Mouse (Mus musculus): ENCODE measurements around the gene Hist1h3f. TPM values are rescaled to one million over a fixed set of nuclear protein-coding genes. Genes with fewer than 3 reads are reported as not detected.
A peak's percentile ranks its signal among the peaks of the same experiment; 100 is the strongest.
"Not testable (repeated sequence)": the region's sequence is repeated elsewhere in the genome, so short reads cannot be mapped to it uniquely, and the experiment has no call there.

Hist1h3f gene
- total and polyA plus RNA-seq, 2 experiments from 2014 or later: 0.45 to 441 TPM

GRCm38 (mm10) chr13:23544787-23545120 is 902 bp downstream of the Hist1h3f start:
- not testable (repeated sequence) for H3K36me3 ChIP-seq (replicated peaks; ENCODE audit: control insufficient read depth, insufficient read depth, low read length); H3K9me3 ChIP-seq (replicated peaks; ENCODE audit: control insufficient read depth, low read length); H3K27me3 ChIP-seq (ENCODE audit: control insufficient read depth, insufficient read depth, low read length); DNase-seq (ENCODE audit: low spot score); H3K4me1 ChIP-seq (ENCODE audit: control insufficient read depth, insufficient read depth); ATAC-seq (ENCODE audit: insufficient read depth, low read depth)
- peak overlapping the region; percentile 59; the same call in 1 of the 2 replicates for H3K9ac ChIP-seq (replicated peaks; ENCODE audit: low read depth, low read length)
- 0% methylated on average over 10 of the region's 14 CpGs for WGBS
- peak overlapping the region; percentile 81 for H3K4me2 ChIP-seq (ENCODE audit: low read depth, low read length)
- H3K4me3 ChIP-seq (ENCODE audit: low read depth, low read length): peak overlapping the region; percentile 57
- H3K27ac ChIP-seq (ENCODE audit: low read depth): peak overlapping the region; percentile 95

DNA sequence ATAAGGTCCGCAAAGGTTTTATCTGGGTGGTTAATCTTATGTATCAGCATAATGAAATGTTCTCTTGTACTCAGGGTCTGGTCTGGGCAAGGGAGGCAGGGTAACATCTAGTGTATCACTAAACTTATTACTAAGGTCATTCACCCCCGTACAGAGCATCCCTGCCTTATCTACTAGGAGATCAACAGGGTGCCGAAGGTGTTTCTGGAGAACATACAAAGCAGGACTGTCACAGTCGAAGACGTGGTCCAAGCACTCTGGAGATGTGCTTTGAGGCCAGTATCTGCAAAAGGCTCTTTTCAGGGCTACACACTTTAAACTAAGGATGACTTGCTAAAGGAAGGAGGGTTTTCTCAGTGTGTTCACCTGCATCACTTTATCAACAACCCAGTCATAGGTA is 2.8 kb downstream of the Hist1h3f start:
- Histone ChIP-seq H3K4me3 (ENCODE audit: low read depth, low read length) (no peak overlapping the region), H3K9me3 (replicated peaks; ENCODE audit: control insufficient read depth, low read length) (no peaks in the 10 kb centered on the region), H3K9ac (replicated peaks; ENCODE audit: low read depth, low read length) (no peak overlapping the region), H3K36me3 (replicated peaks; ENCODE audit: control insufficient read depth, insufficient read depth, low read length) (no peaks in the 10 kb centered on the region), H3K4me2 (ENCODE audit: low read depth, low read length) (no peak overlapping the region), H3K27me3 (ENCODE audit: control insufficient read depth, insufficient read depth, low read length) (no peaks in the 10 kb centered on the region), H3K4me1 (ENCODE audit: control insufficient read depth, insufficient read depth) (no peaks in the 10 kb centered on the region; the same call in 1 of the 2 replicates), H3K27ac (ENCODE audit: low read depth) (no peak overlapping the region)
- TF ChIP-seq CTCF (IDR thresholded peaks at IDR 0.05; ENCODE audit: low read depth) (no peak), EP300 (IDR thresholded peaks at IDR 0.05; ENCODE audit: low read depth) (no peak)
- WGBS: 65% methylated on average over 5 of the region's 5 CpGs
- no peak for ATAC-seq (ENCODE audit: insufficient read depth, low read depth)
- DNase-seq (ENCODE audit: low spot score): no peak

DNA sequence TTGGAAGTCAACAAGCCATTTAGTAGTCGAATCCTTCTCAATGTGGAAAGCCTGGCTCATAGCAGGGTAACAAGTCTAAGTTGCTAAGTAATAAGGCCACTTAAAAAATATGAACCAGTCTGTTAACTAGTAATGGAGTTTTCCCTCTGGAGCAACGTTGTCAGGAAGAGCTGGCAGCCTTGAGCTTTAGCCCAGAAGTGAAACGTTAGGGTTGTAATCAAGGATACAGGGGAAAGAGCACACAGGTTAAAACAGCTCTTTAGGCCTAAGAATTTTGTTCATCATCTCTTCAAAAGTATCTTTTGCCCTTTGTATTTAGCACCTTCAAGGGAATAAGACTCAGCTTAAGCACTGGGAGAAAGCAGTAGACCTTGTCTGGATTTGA is 6.9 kb downstream of the Hist1h3f start:
- Histone ChIP-seq H3K4me1 (ENCODE audit: control insufficient read depth, insufficient read depth) (peaks cover 5% of the 10 kb centered on the region; the same call in 1 of the 2 replicates), H3K9ac (replicated peaks; ENCODE audit: low read depth, low read length) (peak overlapping the region; percentile 50), H3K4me2 (ENCODE audit: low read depth, low read length) (peak overlapping the region; percentile 59), H3K27me3 (ENCODE audit: control insufficient read depth, insufficient read depth, low read length) (no peaks in the 10 kb centered on the region), H3K36me3 (replicated peaks; ENCODE audit: control insufficient read depth, insufficient read depth, low read length) (no peaks in the 10 kb centered on the region), H3K9me3 (replicated peaks; ENCODE audit: control insufficient read depth, low read length) (no peaks in the 10 kb centered on the region), H3K27ac (ENCODE audit: low read depth) (peak overlapping the region; percentile 85), H3K4me3 (ENCODE audit: low read depth, low read length) (peak overlapping the region; percentile 47)
- TF ChIP-seq EP300 (IDR thresholded peaks at IDR 0.05; ENCODE audit: low read depth): no peak
- no peak for TF ChIP-seq CTCF (IDR thresholded peaks at IDR 0.05; ENCODE audit: low read depth)
- DNase-seq (ENCODE audit: low spot score) (no peak), ATAC-seq (ENCODE audit: insufficient read depth, low read depth) (no peak)
- 9% methylated on average over 3 of the region's 3 CpGs for WGBS

- H3K4me1 ChIP-seq (ENCODE audit: control insufficient read depth, insufficient read depth); H3K36me3 ChIP-seq (replicated peaks; ENCODE audit: control insufficient read depth, insufficient read depth, low read length); H3K27me3 ChIP-seq (ENCODE audit: control insufficient read depth, insufficient read depth, low read length); H3K9me3 ChIP-seq (replicated peaks; ENCODE audit: control insufficient read depth, low read length): not testable (repeated sequence)
- Histone ChIP-seq H3K27ac (ENCODE audit: low read depth) (peak within 1 kb of the TSS; percentile 85), H3K9ac (replicated peaks; ENCODE audit: low read depth, low read length) (peak within 1 kb of the TSS; percentile 50), H3K4me3 (ENCODE audit: low read depth, low read length) (peak within 1 kb of the TSS; percentile 47), H3K4me2 (ENCODE audit: low read depth, low read length) (peak within 1 kb of the TSS; percentile 59)
- DNase-seq (ENCODE audit: low spot score) (peak; percentile 95), ATAC-seq (ENCODE audit: insufficient read depth, low read depth) (peak; percentile 71)
- under 1% methylated on average over 44 of the region's 47 CpGs for WGBS
- peak; percentile 81; the same call in 1 of the 2 replicates for TF ChIP-seq EP300 (IDR thresholded peaks at IDR 0.05; ENCODE audit: low read depth)
- TF ChIP-seq CTCF (IDR thresholded peaks at IDR 0.05; ENCODE audit: low read depth): peak; percentile 58
Observed at GRCm38 (mm10) chr13:23551146-23551834, 7.4 kb downstream of the Hist1h3f start, which contains the start of gene Hist1h4f. TSS of gene Hist1h4f (minus strand) at chr13:23551648.

- H3K4me3 ChIP-seq (ENCODE audit: low read depth, low read length): peak overlapping the region; percentile 47
- no peak for ATAC-seq (ENCODE audit: insufficient read depth, low read depth)
- peaks cover 5% of the 10 kb centered on the region; the same call in 1 of the 2 replicates for H3K4me1 ChIP-seq (ENCODE audit: control insufficient read depth, insufficient read depth)
- H3K9ac ChIP-seq (replicated peaks; ENCODE audit: low read depth, low read length): peak overlapping the region; percentile 50; the same call in 1 of the 2 replicates
- H3K27ac ChIP-seq (ENCODE audit: low read depth): peak overlapping the region; percentile 85
- no peaks in the 10 kb centered on the region for H3K27me3 ChIP-seq (ENCODE audit: control insufficient read depth, insufficient read depth, low read length)
- peak overlapping the region; percentile 59 for H3K4me2 ChIP-seq (ENCODE audit: low read depth, low read length)
- TF ChIP-seq EP300 (IDR thresholded peaks at IDR 0.05; ENCODE audit: low read depth) (no peak), CTCF (IDR thresholded peaks at IDR 0.05; ENCODE audit: low read depth) (no peak)
- H3K9me3 ChIP-seq (replicated peaks; ENCODE audit: control insufficient read depth, low read length): no peaks in the 10 kb centered on the region
- H3K36me3 ChIP-seq (replicated peaks; ENCODE audit: control insufficient read depth, insufficient read depth, low read length): no peaks in the 10 kb centered on the region
- DNase-seq (ENCODE audit: low spot score): no peak
- WGBS: 46% methylated on average over 8 of the region's 8 CpGs
Observed at GRCm38 (mm10) chr13:23551931-23552914, 8.4 kb downstream of the Hist1h3f start.
